Mouse (Mus musculus) frontal cortex, postnatal 14 days (tissue): ENCODE results near the gene Parp12.
A peak's percentile ranks its signal among the peaks of the same experiment; 100 is the strongest.

ENCODE experiments used
- DNase-seq, 2 experiments: peaks; one replicate each; pipeline ENCODE4 v3.0.0; 2022; ENCODE audit warnings: low spot score in 2 of 2

Gene Parp12

DNA sequence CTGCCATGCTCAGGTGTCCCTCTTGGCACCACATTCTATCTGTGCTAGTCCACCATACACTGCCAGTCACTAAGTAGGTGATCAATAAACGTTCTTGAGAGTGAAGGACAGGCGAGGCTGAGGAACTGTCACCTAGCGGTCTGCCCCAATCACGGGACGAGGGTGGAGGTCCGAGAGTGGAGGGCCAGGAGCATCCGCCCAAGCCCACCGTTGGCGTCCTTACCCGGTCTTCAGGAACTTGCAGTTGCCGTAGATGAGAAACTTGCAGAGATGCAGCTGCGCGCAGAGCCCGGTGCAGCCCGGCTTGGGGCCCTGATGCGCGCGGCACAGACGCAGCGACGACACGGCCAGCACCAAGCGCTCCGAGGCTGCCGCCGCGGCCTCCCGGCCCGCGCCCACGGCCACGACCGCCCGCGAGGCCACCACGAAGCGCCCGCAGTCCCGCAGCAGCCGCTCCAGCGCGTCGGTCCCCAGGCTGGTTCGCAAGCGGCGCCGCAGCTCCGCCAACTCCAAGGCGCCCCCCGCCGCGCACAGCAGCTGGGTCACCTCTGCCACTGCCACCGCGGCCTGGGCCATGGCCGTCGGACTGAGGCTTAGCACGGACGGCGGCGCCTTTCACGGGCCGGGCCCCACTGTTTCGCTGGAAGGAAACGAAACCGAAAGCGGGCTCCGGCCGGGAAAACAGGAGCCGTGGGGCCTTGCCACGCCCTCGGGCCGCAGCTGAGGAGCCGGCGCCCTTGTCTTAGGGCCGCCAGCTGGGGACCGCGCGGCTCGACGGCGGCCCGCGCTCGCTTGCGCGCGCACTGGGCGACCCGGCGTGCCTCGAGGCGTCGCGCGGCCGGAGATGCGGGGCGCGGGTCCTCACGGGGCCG lies at the start of gene Parp12:
TSS of gene Parp12 (minus strand) at position 766 of the 872 bp plus-strand sequence.
- DNase-seq, result peak in 1 of 2 experiments; percentile 22

DNA sequence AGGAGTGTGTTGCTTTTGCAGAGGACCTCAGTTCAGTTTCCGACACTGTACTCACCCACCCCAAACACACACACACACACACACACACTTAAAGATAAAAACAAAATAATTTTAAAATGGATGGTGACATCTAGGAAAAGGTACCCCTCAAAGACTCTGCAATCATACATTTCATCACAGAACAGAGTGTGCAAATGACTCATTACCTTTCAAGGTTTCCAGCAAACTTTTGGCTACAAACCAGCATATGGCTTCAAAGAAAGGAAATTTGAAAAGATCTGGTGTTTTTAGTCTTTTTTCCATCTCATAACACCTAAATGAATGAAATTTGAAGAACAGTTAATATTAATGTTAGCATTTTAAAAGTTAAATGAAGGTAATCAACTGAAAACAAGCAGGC lies 46.7 kb upstream of the Parp12 start:
- no peak for DNase-seq

DNA sequence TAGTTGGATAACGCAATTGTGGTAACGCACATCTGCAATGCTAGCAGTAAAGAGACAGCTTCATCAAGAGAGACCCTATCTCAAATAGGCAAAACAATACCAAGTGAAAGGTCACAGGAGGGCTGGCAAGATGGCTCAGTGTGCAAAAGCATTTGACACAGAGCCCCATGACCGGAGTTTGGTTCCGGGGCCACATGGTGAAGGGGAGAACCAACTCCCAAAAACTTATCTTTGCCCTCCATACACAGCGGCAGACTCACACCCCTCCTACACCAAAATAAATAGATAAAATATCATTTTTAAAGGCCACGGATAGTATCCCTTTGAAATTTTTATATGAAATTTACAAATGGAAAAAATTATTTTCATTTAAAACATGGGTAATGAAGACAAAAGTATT lies 43.8 kb upstream of the Parp12 start:
- no peak for DNase-seq

DNA sequence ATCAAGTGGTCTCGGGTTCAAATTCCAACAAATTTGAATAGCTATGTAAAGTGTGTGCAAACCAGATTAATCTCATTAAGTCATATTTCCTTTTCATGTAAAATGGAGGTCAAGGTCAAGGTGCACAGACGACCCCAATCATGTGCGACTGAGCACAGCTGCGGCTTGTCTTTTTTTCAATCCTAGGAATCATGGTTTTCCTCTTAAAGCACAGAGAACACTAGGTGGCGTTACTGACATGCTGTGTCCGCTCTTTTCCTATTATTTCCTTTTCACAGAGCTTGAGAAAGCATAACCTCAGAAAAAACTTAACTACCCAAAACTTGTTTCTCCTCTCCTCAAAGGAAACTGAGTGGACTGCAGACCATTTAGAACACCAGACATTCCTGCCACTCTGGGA lies 27.9 kb upstream of the Parp12 start:
- DNase-seq, result no peak

DNA sequence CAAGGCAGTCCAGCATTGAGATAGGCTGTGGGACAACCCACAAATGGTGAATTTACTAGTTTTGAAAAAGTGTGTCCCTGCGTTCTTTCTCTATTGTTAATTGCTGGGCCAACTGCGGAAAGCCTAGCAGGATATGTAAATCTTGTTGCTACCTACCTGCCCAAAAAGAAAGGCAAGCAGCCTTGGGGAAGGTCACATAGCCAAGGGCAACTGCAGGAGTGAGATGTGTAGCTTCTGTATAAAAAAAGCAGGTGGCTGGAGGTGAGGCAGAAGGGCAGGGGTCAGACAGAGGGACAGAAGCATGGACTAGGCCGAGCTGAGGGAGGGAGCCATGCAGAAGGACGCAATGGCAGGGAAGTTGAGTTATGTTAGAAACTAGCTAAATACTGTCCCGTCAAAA lies 14.4 kb upstream of the Parp12 start:
- DNase-seq, result no peak

DNA sequence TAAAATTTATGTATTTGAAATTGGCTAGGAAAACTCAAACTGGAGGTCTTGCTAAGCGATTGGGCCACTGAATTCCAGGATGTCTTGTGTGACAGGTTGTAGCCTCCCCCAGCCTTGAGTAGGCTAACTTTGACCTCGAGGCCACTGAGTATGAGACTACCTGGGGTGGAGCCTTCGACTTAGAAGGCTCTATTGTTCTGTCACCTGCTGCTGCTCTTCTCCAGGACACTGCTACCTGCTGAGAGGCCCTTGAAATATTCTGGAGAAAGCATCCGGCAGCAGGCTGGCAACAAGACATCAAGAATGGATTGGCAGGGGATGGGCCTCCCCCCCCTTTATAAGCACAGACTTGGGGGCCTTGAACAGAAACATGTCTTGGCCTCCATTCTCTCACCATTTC lies 13.3 kb upstream of the Parp12 start:
- no peak for DNase-seq

DNA sequence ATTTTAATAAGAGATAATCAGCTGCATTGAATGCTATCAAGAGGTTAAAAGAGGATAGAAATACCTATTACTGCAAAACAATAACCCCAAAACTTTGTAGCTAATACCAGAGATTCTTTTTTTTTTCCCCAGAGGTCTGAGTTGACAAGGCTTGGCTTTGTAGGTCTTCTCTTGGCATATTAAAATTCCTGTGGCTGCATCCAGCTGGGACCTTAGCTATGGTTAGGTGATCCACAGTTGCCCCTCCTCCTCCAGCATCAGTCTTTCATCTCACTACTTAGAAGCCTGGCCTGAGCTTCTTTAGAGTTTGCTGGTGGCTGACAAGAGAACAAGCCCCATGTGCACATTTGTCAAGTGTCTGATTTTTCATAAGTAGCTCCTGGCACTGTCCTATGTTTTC lies 6.6 kb upstream of the Parp12 start:
- DNase-seq, result no peak

DNA sequence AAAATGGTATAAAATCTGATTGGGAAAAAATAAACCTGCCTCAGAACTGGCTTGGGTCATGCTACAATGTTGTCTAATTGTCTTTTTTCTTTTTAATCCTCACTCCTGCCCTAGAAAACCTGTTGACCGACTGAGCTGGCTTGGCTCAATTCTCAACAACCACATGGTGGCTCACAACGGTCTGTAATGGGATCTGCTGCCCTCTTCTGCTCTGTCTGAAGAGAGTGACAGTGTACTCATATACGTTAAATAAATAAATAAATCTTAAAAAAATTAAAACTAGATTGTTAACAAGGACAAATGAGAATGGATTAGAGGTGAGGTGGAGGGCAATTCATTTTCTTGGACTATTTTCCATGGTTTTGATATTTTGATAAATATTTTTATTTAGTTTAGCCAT lies 2.5 kb upstream of the Parp12 start:
- DNase-seq, result no peak

DNA sequence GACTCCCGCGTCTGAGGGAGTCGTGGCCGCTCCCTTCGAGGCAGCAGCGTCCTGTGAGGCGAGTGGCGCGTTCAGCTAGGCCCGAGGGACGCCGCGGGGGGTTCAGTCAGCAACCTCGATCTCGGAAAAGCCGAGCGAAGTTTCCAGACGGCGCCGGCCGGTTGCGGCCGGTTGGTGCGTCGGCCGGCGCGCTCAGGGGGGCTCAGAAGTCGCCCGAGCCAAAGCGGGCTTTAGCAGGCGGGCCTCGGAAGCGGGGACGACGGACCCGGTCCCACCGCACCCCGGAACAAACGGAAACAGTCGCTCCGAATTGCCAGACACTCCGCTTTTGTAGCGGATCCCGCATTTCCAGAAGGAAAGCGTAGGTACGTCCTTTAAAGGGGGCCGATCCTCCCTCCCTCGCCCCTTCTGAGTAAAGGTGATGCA lies 320 bp upstream of the Parp12 start:
- DNase-seq, result no peak

DNA sequence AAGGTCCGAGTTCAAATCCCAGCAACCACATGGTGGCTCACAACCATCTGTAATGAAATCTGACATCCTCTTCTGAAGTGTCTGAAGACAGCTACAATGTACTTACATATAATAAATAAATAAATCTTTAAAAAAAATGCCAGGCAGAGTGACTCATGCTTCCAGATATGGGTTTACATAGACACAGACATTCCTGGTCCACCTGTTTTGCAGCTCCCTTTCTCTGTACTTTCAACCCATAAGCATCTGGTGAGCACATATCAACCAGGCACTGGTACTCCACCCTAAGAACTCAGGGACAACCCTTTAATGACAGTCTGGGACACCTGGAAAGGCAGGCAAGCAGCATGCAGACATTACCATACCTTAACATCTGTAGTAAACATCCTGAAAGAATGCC lies 2.7 kb downstream of the Parp12 start:
- DNase-seq, result no peak

DNA sequence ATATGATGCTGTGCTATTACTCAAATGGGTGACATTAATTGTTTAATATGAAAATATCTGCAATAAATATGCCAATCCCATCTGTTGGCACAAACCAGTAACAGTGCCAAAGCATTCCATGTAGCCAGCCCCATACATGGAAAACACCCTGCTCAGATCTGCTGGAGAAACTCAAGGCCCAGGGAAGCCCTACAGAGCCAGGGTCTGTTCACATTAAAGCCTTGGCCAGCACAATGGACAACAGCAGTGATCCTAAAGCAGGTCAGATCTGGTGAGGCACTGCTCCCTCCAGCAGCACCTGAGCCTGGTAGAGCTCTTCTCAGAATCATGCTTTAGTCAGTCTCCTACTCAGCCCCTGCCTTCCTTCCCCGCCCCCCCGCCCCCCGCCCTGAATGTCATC lies 5.0 kb downstream of the Parp12 start:
- no peak for DNase-seq

DNA sequence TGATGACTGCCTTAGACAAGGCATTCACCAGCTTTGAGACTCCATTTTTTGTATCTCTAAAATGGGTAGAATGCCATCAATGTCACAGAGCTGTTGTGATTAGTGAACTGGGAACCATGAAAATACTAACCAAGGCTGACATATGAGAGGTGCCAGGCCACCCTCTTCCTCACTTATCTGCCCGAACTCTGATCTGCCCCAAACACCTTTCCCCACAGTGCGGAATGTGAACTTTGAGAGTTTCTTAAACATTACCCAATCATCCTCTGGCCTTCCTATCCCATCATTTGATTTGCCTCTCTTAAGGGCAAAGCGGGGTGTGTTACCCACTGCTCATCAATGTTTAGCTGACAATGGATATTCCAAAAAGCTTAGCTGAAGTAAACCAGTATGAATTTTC lies 5.4 kb downstream of the Parp12 start:
- no peak for DNase-seq

DNA sequence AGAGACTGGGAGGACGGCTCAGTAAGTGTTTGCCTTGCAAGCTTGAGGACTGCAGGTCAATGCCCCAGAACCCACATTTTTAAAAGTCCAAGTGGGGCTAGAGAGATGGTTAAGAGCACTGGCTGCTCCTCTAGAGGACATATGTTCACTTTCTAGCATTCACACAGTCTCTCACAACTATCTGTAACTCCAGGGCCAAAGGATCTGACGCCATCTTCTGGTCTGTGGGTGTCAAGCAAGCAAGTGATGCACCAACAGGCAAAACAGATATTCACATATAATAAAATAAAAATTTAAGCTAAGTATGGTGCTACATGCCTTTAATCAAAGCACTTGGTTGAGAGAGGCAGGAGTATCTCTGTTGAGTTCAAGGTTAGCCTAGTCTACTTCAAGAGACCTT lies 11.3 kb downstream of the Parp12 start:
- DNase-seq, result no peak

DNA sequence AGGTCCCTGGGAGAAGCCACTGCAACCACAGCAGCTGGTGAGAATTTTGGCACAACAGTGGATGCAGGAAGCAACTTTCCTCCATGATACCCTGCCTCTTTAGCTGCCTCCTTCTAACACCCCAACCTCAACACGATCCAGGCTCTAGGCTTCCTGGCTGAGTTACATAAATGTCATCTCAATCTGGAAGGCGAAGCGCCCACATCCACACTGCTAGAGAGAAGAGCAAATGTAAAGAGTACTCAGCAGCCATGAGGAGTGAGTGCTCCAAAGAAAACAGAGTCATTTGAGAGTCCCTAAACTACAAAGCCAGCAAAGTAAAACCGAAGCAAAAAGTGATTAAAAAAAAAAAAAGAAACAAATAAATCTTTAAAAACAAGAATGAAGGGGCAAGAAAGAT lies 13.5 kb downstream of the Parp12 start:
- no peak for DNase-seq

DNA sequence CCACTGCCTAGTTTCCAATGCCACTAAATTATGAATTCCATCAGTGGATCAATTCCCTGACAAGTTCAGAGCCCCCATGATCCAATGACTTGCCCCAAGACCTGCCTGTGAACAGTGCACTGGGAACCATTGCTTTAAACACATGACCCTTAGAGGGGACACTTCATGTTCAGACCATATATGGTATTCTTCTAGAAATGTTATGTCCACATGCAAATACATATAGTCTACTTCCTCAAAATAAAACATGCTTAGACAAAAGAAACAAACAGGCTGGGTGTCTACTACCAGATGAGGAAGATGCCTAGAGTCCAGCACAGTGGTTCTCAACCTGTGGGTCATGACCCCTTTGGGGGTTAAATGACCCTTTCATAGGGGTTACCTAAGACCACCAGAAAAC lies 41.7 kb downstream of the Parp12 start:
- no peak for DNase-seq

DNA sequence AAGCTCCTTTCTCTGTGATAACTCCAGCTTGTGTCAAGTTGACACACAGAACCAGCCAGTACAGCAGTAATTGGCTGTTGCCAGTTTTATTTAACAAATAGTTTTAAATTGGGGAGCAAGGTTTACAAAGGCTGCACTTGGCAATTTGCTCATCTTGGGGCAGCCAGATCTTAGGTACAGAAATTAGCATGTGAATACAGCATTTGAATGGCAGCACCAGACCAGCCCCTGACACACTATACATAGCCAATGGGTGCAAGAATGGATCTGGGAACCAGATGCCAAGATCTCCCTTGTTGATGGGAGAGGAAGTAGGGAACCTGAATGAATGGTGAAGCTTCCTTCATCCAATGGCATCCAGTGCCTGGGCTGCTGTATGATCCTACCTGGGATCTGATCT lies 44.0 kb downstream of the Parp12 start:
- no peak for DNase-seq

DNA sequence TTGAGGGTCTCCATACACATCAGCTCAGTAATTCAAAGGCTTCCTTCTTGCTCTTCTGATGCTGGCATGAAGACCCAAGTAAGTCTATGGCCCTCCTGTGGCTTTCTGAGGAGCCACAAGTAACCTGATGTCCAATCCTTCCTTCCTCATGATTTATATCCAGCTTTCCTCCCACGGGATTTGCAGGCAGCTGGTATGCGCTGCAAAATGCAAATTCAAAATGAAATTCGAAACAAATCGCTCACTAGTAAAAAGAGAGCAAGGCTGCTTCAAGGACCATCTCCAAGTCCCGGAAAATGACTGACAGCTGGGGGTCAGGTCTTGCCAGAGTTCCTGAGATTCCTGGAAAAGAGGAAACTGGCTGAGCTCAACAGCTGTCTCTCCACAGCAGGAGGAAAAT lies 45.5 kb downstream of the Parp12 start:
- DNase-seq, result no peak

DNA sequence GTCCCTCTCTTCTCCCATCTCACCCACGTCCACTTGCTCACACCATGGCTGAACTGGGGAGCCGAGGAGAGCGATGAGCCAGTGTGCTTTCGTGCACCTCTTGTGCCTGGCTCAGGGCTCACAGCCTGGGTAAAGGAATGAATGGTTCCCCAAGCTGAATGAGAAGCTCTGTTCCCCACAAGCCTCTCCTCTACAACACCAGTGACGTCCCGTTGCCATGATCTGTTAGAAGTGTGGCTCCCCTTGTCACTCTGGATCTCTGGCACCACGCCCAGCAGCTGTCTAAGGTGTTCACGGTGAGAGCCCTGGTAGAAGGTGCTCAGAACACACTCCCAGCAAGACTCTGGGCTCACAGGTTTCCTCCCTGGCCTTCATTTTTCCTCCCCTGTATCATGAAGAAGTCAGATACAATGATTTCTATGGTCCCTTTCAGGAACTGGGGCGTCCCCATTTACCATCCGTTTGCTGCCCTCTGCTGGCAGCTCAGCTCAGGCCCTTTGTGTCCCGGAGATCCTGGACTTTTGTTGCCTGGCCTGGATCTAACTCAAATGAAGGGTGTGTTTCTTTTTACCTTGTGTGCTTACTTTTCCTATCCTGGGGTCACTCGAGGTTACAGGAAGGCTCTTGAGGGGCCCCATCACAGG lies 51.1 kb downstream of the Parp12 start:
- peak; percentile 64 to 82 for DNase-seq

DNA sequence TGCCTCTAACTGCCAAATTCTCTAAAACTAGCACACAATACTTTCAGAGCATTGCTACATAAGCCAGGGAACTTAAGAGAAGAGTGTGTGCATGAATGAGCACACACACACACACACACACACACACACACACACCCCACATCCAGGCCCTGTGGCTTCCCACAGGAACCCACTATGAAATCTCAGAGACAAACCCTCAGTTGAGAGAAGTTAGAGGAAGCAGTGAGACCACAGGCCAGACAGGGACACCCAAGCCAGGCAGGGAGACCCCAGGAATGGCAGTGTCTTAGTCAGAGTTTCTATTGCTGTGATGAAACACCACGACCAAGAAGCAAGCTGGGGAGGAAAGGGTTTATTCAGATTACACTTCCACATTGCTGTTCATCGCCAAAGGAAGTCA lies 54.6 kb downstream of the Parp12 start:
- no peak for DNase-seq

DNA sequence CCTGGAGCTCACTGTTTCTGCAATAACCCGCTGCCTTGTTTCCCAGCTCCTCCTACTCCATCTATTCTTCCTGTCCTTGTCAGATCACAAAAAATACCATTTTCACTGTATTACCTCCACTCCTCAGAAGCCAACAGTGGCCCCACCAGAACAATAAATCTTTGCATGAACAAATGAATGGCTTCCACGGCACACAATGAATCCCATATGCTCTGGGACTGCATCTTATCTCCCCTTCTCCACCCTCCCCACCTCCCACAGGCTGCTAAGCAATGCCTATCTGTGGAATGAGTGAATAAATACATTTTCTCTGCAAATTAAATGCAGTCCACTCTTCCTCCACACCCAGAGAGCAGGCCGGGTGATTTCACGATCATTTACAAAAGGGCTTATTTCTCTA lies 57.0 kb downstream of the Parp12 start:
- DNase-seq, result no peak

DNA sequence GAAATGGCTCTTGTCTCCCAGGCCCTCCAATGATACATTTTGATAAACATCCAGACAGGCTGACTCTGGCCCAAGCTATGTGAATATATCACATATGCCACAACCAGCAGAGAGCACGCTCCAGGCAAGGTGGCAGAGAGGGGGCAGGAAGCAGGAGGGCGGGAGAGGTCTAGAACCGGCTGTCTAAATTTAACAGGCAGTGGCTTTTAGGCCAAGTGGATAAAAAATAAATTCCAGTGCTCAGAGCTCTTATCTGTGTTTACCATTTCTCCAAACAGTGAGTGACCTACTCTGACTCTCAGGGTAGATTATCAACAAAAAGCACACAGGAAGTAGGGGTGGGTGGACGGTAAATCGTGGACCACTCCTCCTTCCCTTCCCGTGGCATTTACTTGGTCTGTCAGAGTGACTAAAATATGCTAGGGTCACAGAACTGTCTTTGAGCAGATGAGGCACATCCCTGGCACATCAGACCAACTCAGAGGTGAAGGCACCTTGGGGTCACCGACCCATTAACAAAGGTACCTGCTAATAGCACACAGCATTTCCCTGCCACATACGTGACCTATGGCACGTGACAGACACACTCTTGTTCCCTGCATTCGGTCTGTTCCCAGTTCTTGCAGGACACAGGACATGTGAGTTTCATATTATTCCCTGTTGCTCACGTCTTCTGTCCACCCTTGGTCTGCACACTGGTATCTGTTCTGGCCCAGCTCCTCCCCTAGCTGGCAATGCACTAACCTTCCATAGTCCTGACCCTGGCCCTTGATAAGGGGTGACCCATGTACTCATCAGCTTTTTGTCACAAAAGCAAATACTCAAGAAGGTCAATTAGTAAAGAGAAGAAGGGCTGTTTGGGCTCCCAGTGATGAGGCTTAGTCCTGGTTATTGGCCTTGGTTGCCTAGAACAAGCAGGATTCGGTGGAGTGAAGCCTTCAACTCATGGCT lies 58.3 kb downstream of the Parp12 start:
- no peak for DNase-seq

DNA sequence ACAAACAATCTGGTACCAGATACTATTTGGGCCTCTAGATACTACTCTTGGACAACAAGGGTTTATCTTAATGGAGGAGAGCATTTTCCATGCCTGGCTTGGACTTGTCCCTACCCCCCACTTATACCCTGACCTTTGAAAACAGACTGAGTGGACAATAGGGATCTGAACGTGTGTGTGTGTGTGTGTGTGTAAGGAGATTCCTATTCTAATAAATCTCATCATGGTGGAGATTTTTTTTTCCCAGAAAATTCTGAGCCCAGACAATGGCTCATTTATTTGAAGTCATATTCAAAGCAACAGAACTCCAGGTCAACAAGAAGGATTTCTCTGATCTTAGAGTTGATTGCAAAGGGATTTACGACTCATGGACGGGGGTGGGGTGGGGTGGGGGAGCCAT lies 59.2 kb downstream of the Parp12 start:
- DNase-seq, result no peak
